Mouse (Mus musculus) gastrocnemius, postnatal 36 days (tissue): ENCODE data around the gene Etfrf1. TPM values are rescaled to one million over a fixed set of nuclear protein-coding genes. Genes with fewer than 3 reads are reported as not detected.
A peak's percentile ranks its signal among the peaks of the same experiment; 100 is the strongest.

Source experiments
- DNase-seq, 2 experiments: peaks; one replicate each; pipeline ENCODE4 v3.0.0; 2022
- intact Hi-C: fragments of 180-260 bp; cut with DNase I; formaldehyde crosslinking; loops from one replicate; pipeline ENCODE4 v1.15.1; 2025
- long read RNA-seq, 2 experiments: library from polyadenylated mRNA; stranded (forward); transcript quantifications; one replicate each; pipeline ENCODE4 v2.0.0; 2021
- total RNA-seq, 2 experiments: library from RNA; stranded (reverse); gene quantifications; 2 replicates each; pipeline ENCODE4 v1.2.3; 2021

The Etfrf1 gene
- 10 to 100 TPM; 48.3 to 53.0 TPM for total RNA-seq
- long read RNA-seq, experiment 1, transcript Etfrf1-207 (3 exons, 1,374 nt) = major isoform, 103 of 127 reads
- long read RNA-seq, experiment 1, partial matches to known transcripts = 1 of 127 reads
- long read RNA-seq, experiment 1, other reads (novel, unspliced or antisense) = 19 of 127 reads
- long read RNA-seq, experiment 2, transcript Etfrf1-207 (3 exons, 1,374 nt) = major isoform, 117 of 140 reads
- long read RNA-seq, experiment 2, partial matches to known transcripts = 4 of 140 reads
- long read RNA-seq, experiment 2, other reads (novel, unspliced or antisense) = 19 of 140 reads

DNA sequence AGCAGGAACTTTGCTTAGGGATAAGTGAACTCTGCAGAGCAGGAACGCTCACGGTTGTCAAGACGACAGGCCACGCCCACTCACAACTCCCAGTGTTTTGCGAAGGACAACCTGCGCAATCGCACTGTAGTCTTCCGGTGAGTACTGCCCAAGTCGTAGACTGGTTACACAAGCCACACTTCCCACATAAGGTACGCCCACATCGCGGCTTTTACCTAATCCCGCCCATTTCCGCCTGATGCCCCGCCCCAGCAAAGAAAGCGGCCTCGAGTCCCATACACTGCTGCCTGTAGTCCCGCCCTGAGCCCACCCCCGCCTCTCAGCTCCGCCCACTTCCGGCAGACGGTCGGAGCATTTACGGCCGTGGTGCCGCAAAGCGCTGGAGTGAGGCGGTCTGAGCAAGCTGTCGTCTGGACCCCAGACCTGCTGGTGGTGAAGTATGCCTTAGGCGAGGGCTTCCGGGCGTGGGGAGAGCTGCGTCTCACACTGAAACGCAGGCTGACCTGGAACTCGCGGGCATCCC, at the start of gene Etfrf1, which contains the start of gene Casc1:
TSS of gene Etfrf1 (plus strand) at position 319 of the 523 bp plus-strand sequence.
TSS of gene Casc1 (minus strand) at position 190 of the 523 bp plus-strand sequence.
- intact Hi-C loops = loop anchor here (2.0 kb wide), 1 partner anchor 40 kb away; the partner anchor contains the start of gene Kras

GRCm38 (mm10) chr6:145171892-145172606, 38.9 kb upstream of the Etfrf1 start:
- intact Hi-C loops = no loop called here
- no peak for DNase-seq

More for the DNA sequence above, at the start of gene Etfrf1, which contains the start of gene Casc1:
- peak; percentile 97 to 98 for DNase-seq

GRCm38 (mm10) chr6:145173781-145174191, 37.1 kb upstream of the Etfrf1 start:
- peak; percentile 82 to 83 for DNase-seq
- intact Hi-C loops = no loop called here

- no peak for DNase-seq
- intact Hi-C loops = no loop called here
Measured at GRCm38 (mm10) chr6:145175571-145175981, 35.4 kb upstream of the Etfrf1 start.

DNA sequence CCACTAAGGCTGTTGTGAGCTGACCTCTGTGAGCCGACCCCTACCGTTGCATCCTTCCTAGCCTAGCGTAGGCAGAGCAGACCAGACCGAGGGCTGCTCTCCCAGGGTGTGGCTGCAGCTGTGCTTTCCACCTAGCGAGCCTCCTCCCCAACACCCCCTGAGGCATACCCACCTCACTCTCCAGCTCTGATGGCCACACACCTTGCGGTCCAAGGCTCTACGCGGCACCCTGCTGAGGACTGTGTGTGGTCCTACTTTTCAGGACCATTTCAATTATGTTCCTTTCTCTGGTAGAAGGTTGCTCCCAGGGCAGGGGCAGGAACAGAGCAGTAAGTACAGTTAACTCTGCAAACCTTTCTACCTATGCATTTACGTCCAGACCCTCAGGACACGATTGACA, 34.5 kb upstream of the Etfrf1 start:
- DNase-seq = no peak
- intact Hi-C loops = no loop called here

DNA sequence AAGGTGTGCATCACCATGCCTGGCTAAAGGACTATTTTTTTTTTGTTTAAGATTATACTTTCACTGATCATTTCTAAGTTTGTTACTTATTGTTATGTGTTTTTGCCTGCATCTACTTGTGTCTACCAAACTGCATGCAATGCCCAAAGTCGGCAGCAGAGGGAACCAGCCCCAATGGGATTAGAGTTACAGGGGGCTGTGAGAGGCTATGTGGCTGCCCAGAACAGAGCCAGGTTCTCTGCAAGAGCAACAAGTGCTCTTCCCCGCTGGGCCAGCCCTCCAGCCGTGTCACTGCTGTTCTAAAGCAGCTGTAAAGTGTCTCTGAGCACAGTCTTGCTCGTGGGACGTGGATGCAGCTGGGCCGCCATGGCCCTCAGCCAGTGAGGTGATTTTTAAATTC, 31.3 kb upstream of the Etfrf1 start:
- peak; percentile 35 to 37 for DNase-seq
- intact Hi-C loops = loop anchor here (5.0 kb wide), 1 partner anchor 52 kb away; no protein-coding TSS in a partner anchor

- intact Hi-C loops = loop anchor here (5.0 kb wide), 1 partner anchor 55 kb away; no protein-coding TSS in a partner anchor
- DNase-seq = peak in 1 of 2 experiments; percentile 21
Measured at GRCm38 (mm10) chr6:145182044-145182443, 28.9 kb upstream of the Etfrf1 start.

DNA sequence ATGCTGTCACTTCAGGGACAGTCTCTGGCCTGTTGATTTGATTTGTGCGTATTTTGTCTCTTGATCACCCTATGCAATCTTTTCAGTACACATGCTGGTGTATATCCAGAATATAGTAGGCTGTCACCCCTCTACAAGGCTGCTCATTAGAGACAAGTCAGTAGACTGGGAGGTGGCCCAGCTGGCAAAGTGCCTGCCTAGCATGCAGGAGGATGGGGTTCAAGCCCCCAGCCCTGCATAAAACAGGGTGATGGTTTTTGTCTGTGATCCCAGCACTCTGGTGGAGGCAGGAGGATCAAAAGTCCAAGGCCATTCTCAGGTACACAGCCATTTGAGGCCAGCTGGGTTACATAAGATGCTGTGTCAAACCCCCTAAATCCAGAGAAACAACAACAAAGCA, 24.8 kb upstream of the Etfrf1 start:
- intact Hi-C loops = loop anchor here (2.0 kb wide), 1 partner anchor 97 kb away; no protein-coding TSS in a partner anchor

DNA sequence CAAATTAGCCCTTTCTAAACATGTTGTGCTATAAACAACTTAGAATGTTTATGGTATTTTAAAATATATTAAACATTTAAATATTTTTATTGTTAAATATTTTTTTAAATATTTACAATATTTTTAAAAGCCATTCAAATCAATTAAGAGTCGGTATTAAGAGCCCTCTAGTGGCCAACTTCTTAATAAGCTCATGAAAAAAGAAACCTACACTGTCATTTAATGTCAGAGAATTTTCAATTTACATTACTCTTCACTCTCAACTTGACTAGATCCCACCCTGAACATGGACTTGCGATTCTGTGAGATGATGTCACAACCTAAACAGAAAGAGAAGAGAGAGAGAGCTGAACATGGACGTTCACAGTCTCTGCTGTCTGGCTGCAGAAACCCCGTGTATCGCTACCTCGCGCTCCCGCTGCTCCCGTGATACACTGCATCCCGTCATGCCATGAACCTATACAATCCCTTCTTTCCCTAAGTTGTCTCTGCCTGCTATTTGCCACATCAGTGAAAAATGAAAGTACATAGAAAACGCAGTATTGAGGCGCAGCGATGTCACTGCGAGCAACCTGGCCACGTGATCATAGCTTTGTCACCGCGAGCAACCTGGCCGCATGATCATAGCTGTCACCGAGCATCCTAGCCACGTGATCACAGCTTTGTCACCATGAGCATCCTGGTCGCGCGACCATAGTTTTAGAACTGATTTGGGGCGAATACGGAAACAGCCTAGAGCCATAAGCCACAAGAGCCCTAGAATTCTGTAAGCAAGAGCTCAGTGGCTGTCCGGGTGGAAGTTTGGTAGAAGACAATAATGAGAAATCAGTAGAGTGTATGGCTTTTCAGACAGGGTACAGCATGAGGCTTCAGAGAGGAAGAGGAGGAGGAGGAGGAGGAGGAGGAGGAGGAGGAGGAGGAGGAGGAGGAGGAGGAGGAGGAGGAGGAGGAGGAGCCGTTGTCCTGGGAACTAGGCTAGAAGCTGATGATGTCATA, 23.5 kb upstream of the Etfrf1 start:
- intact Hi-C loops = loop anchor here (2.0 kb wide), 1 partner anchor 99 kb away; no protein-coding TSS in a partner anchor
- no peak for DNase-seq

More for the DNA sequence above, 24.8 kb upstream of the Etfrf1 start:
- DNase-seq = no peak

GRCm38 (mm10) chr6:145193038-145193437, 17.9 kb upstream of the Etfrf1 start:
- no peak for DNase-seq
- intact Hi-C loops = no loop called here

GRCm38 (mm10) chr6:145193446-145193845, 17.5 kb upstream of the Etfrf1 start:
- DNase-seq = no peak
- intact Hi-C loops = no loop called here

GRCm38 (mm10) chr6:145197949-145198686, 12.8 kb upstream of the Etfrf1 start:
- intact Hi-C loops = no loop called here
- no peak for DNase-seq

DNA sequence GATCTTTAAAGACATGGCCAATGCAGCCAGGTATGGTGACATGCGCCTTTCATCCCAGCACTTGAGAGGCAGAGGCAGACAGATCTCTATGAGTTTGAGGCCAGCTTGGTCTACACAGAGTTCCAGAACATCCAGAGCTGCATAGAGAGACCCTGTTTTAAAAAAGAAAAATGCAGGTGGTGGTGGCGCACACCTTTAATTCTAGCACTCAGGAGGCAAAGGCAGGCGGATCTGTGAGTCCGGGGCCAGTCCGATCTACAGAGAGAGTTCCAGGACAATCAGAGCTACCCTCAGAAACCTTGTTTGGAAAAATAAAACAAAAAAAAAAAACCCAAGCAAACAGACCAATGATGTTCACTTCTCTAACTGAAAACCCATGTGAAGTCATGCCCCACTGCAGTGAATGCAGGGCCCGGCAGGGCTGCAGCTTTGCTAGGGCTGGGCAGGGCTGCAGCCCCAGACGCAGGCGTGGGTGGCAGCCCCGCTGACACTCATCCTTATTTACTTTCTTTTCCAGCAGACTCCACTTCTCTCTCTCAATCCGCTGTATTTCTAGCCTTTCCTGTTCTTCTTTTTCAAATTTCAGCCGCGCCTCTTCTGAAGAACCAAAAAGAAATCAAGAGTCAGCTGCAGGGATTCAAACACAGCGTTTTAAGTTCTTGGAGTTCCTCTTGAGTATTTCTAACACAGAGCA, 8.4 kb upstream of the Etfrf1 start:
- intact Hi-C loops = no loop called here
- no peak for DNase-seq

GRCm38 (mm10) chr6:145204440-145204839, 6.5 kb upstream of the Etfrf1 start:
- no peak for DNase-seq
- intact Hi-C loops = no loop called here

DNA sequence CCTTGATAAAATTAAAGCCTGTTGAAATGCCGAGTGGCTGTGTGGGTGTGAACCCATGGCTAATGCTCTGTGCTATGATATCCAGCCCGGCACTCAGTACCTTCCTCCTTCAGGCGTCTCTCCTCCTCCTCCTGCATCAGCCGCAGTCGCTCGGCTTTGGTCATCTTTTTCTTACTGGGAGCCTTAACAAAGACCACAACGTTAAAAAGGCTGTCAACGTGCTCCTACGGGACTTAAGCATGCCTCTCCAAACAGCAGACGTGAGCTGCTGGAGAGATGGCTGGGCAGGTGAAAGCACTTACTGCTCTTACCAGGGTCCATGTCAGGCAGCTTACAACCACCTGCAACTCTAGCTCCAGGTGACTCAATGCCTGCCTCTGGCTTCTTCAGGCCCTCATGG, 5.8 kb upstream of the Etfrf1 start:
- intact Hi-C loops = no loop called here
- DNase-seq = no peak

DNA sequence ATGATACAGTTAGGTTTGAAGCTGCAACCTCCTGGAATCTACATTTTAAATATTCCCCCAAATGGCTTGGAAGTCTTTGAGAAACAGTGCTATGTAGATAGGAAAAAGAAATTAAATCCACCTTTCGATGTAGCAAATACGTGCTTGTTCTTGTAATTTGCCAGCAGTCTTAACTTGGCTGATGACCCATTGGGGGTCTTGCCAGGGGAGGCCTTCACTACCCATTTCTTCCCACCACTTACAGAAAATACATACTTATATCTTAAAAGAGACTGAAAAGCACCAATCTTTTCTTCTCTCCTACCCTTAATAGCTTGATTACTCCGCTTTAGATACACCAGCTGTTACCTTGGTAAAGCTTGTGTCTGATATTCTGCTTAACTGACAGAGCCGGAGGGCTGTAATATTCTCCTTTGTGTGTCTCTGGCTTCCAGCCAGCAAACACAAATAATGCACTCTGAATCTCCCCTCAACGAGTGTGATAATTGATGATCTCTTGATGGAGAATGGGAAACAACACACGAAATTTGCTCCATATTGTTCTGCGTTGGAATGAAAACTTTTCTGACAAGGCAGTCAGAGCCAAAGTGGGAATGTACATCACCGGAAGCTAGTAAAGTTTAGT, 766 bp upstream of the Etfrf1 start:
- no peak for DNase-seq
- intact Hi-C loops = loop anchor here (2.0 kb wide), 1 partner anchor 41 kb away; the partner anchor contains the start of gene Kras

GRCm38 (mm10) chr6:145211376-145212305, 707 bp downstream of the Etfrf1 start:
- intact Hi-C loops = loop anchor here (2.0 kb wide), 1 partner anchor 39 kb away; the partner anchor contains the start of gene Kras

More at GRCm38 (mm10) chr6:145211376-145212305, 707 bp downstream of the Etfrf1 start:
- DNase-seq = no peak
